Mouse (Mus musculus): ENCODE results near the gene Stk16. TPM values are rescaled to one million over a fixed set of nuclear protein-coding genes. Genes with fewer than 3 reads are reported as not detected.

Gene Stk16
- polyA plus RNA-seq, 1 experiment from 2014 or later = 128 TPM

DNA sequence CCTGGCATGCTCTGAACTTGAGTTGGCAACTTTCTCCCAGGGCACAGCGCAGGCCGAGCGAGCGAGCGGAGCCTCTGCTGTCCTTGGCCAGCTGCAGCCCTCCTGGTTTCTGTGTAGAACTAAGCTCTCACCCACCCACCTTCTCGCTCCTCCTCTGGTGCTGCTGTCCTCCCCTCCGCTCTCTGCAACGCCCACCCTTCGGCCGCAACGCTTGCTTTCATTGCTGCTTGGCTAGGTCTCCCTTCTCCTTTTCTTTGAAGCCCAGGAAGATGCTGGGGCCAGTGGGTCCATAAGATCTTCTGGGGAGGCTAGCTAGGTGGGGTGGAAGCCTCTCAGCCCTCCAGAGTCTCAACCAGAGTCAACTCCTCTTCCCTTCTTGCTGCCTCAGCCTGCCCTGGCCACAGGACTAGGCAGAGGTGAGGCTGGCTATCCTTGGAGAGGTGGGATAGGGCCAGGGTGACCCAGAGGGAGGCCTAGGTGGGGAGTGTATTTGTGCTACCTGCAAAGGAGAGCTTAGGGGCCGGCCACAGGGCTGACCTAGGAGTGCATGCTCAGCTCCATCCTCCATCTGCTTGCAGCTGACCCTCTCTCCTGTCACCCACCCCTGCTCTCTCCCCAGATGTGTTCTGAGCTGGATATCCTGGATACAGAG, 33.7 kb downstream of the Stk16 start:
- ATAC-seq (ENCODE audit: low FRiP score) (peak; percentile 4; the same call in 1 of the 2 replicates), DNase-seq (ENCODE audit: low spot score) (no peak)
- Histone ChIP-seq H3K4me3 (replicated peaks; ENCODE audit: low read length) (no peak overlapping the region), H3K4me1 (replicated peaks; ENCODE audit: control insufficient read depth, insufficient read depth, low read length) (no peaks in the 10 kb centered on the region), H3K27me3 (ENCODE audit: control insufficient read depth, insufficient read depth, low read length) (no peaks in the 10 kb centered on the region), H3K9ac (no peak overlapping the region), H3K4me2 (replicated peaks) (no peak overlapping the region), H3K27ac (no peak overlapping the region), H3K9me3 (ENCODE audit: control insufficient read depth, low read length) (no peaks in the 10 kb centered on the region), H3K36me3 (replicated peaks; ENCODE audit: control insufficient read depth, insufficient read depth) (peaks cover 26% of the 10 kb centered on the region)
- WGBS = 85% methylated on average over 12 of the region's 12 CpGs

- peaks cover 22% of the 10 kb centered on the region for H3K36me3 ChIP-seq (replicated peaks; ENCODE audit: control insufficient read depth, insufficient read depth)
- H3K4me3 ChIP-seq (replicated peaks; ENCODE audit: low read length) = no peak overlapping the region
- H3K4me1 ChIP-seq (replicated peaks; ENCODE audit: control insufficient read depth, insufficient read depth, low read length) = no peaks in the 10 kb centered on the region
- no peak overlapping the region for H3K9ac ChIP-seq
- peak; percentile 64; the same call in 1 of the 2 replicates for ATAC-seq (ENCODE audit: low FRiP score)
- no peak overlapping the region; the same call in 1 of the 2 replicates for H3K27ac ChIP-seq
- 20% methylated on average over 4 of the region's 4 CpGs for WGBS
- H3K4me2 ChIP-seq (replicated peaks) = no peak overlapping the region
- H3K27me3 ChIP-seq (ENCODE audit: control insufficient read depth, insufficient read depth, low read length) = no peaks in the 10 kb centered on the region
- H3K9me3 ChIP-seq (ENCODE audit: control insufficient read depth, low read length) = no peaks in the 10 kb centered on the region
- DNase-seq (ENCODE audit: low spot score) = peak; percentile 70
Observed at GRCm38 (mm10) chr1:75244836-75245235, 34.2 kb downstream of the Stk16 start.

- WGBS = 85% methylated on average over 16 of the region's 16 CpGs
- Histone ChIP-seq H3K4me1 (replicated peaks; ENCODE audit: control insufficient read depth, insufficient read depth, low read length) (0 out of 2 replicates have a peak, but pooled peaks cover 6% of the 10 kb centered on the region), H3K4me3 (replicated peaks; ENCODE audit: low read length) (no peak overlapping the region), H3K27ac (no peak overlapping the region), H3K9ac (no peak overlapping the region; the same call in 1 of the 2 replicates), H3K4me2 (replicated peaks) (no peak overlapping the region), H3K27me3 (ENCODE audit: control insufficient read depth, insufficient read depth, low read length) (no peaks in the 10 kb centered on the region), H3K9me3 (ENCODE audit: control insufficient read depth, low read length) (no peaks in the 10 kb centered on the region), H3K36me3 (replicated peaks; ENCODE audit: control insufficient read depth, insufficient read depth) (peaks cover 6% of the 10 kb centered on the region)
- ATAC-seq (ENCODE audit: low FRiP score) (no peak), DNase-seq (ENCODE audit: low spot score) (no peak)
Observed at GRCm38 (mm10) chr1:75247071-75247930, 36.7 kb downstream of the Stk16 start.

GRCm38 (mm10) chr1:75248041-75248772, 37.6 kb downstream of the Stk16 start:
- Histone ChIP-seq H3K27me3 (ENCODE audit: control insufficient read depth, insufficient read depth, low read length) (no peaks in the 10 kb centered on the region), H3K4me1 (replicated peaks; ENCODE audit: control insufficient read depth, insufficient read depth, low read length) (0 out of 2 replicates have a peak, but pooled peaks cover 6% of the 10 kb centered on the region), H3K4me3 (replicated peaks; ENCODE audit: low read length) (no peak overlapping the region), H3K9me3 (ENCODE audit: control insufficient read depth, low read length) (no peaks in the 10 kb centered on the region), H3K9ac (no peak overlapping the region), H3K4me2 (replicated peaks) (no peak overlapping the region), H3K36me3 (replicated peaks; ENCODE audit: control insufficient read depth, insufficient read depth) (peaks cover 6% of the 10 kb centered on the region), H3K27ac (no peak overlapping the region)
- no peak for DNase-seq (ENCODE audit: low spot score)
- WGBS = 58% methylated on average over 9 of the region's 9 CpGs
- ATAC-seq (ENCODE audit: low FRiP score) = no peak; the same call in 1 of the 2 replicates

GRCm38 (mm10) chr1:75250498-75250897, 39.9 kb downstream of the Stk16 start:
- no peak overlapping the region for H3K4me2 ChIP-seq (replicated peaks)
- no peak overlapping the region for H3K4me3 ChIP-seq (replicated peaks; ENCODE audit: low read length)
- H3K27me3 ChIP-seq (ENCODE audit: control insufficient read depth, insufficient read depth, low read length) = no peaks in the 10 kb centered on the region
- no peak overlapping the region for H3K9ac ChIP-seq
- ATAC-seq (ENCODE audit: low FRiP score) (no peak), DNase-seq (ENCODE audit: low spot score) (no peak)
- WGBS = 67% methylated on average over 3 of the region's 3 CpGs
- no peaks in the 10 kb centered on the region; the same call in 1 of the 2 replicates for H3K36me3 ChIP-seq (replicated peaks; ENCODE audit: control insufficient read depth, insufficient read depth)
- 0 out of 2 replicates have a peak, but pooled peaks cover 6% of the 10 kb centered on the region for H3K4me1 ChIP-seq (replicated peaks; ENCODE audit: control insufficient read depth, insufficient read depth, low read length)
- H3K9me3 ChIP-seq (ENCODE audit: control insufficient read depth, low read length) = no peaks in the 10 kb centered on the region
- no peak overlapping the region for H3K27ac ChIP-seq

- 3% methylated on average over 22 of the region's 22 CpGs for WGBS
- peak; percentile 73 for DNase-seq (ENCODE audit: low spot score)
- H3K4me3 ChIP-seq (replicated peaks; ENCODE audit: low read length) = no peak overlapping the region; the same call in 1 of the 2 replicates
- H3K4me2 ChIP-seq (replicated peaks) = peak overlapping the region; percentile 40
- no peak overlapping the region for H3K27ac ChIP-seq
- H3K9ac ChIP-seq = 0 out of 2 replicates have a peak overlapping the region, but pooled peaks have one; percentile 25
- no peaks in the 10 kb centered on the region for H3K27me3 ChIP-seq (ENCODE audit: control insufficient read depth, insufficient read depth, low read length)
- 0 out of 2 replicates have a peak, but pooled peaks cover 6% of the 10 kb centered on the region for H3K4me1 ChIP-seq (replicated peaks; ENCODE audit: control insufficient read depth, insufficient read depth, low read length)
- H3K36me3 ChIP-seq (replicated peaks; ENCODE audit: control insufficient read depth, insufficient read depth) = no peaks in the 10 kb centered on the region; the same call in 1 of the 2 replicates
- ATAC-seq (ENCODE audit: low FRiP score) = peak; percentile 45
- H3K9me3 ChIP-seq (ENCODE audit: control insufficient read depth, low read length) = no peaks in the 10 kb centered on the region
Observed at GRCm38 (mm10) chr1:75251112-75251970, 40.7 kb downstream of the Stk16 start.

- ATAC-seq (ENCODE audit: low FRiP score) (no peak), DNase-seq (ENCODE audit: low spot score) (no peak)
- H3K9ac ChIP-seq = no peak overlapping the region
- no peaks in the 10 kb centered on the region for H3K9me3 ChIP-seq (ENCODE audit: control insufficient read depth, low read length)
- no peak overlapping the region for H3K4me2 ChIP-seq (replicated peaks)
- no peaks in the 10 kb centered on the region for H3K36me3 ChIP-seq (replicated peaks; ENCODE audit: control insufficient read depth, insufficient read depth)
- no peaks in the 10 kb centered on the region for H3K27me3 ChIP-seq (ENCODE audit: control insufficient read depth, insufficient read depth, low read length)
- no peak overlapping the region for H3K27ac ChIP-seq
- no peak overlapping the region for H3K4me3 ChIP-seq (replicated peaks; ENCODE audit: low read length)
- WGBS = 73% methylated on average over 13 of the region's 13 CpGs
- H3K4me1 ChIP-seq (replicated peaks; ENCODE audit: control insufficient read depth, insufficient read depth, low read length) = 0 out of 2 replicates have a peak, but pooled peaks cover 6% of the 10 kb centered on the region
Observed at GRCm38 (mm10) chr1:75252308-75252707, 41.7 kb downstream of the Stk16 start.

DNA sequence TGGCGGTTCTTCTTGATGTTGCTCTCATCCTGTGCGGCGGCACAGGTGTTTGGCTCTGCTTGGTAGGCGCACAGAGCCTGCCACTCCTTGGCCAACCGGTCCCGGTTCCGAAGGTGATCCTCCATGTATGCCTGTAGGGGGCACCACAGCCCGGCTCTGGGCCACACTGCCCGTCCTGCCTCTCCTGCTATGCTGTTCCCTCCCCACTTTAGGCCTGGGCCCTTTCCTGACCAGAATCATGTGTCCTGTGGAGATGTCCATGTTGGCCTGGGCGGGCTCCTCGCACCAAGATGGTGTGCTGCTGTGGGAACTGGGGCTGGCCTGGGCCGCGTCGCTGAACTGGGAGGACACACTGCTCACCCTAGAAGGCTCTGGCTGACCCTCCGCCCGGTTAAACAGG, 42.4 kb downstream of the Stk16 start:
- WGBS = 73% methylated on average over 16 of the region's 16 CpGs
- Histone ChIP-seq H3K4me1 (replicated peaks; ENCODE audit: control insufficient read depth, insufficient read depth, low read length) (0 out of 2 replicates have a peak, but pooled peaks cover 6% of the 10 kb centered on the region), H3K27ac (no peak overlapping the region), H3K4me2 (replicated peaks) (no peak overlapping the region), H3K9ac (no peak overlapping the region), H3K36me3 (replicated peaks; ENCODE audit: control insufficient read depth, insufficient read depth) (no peaks in the 10 kb centered on the region), H3K27me3 (ENCODE audit: control insufficient read depth, insufficient read depth, low read length) (no peaks in the 10 kb centered on the region), H3K4me3 (replicated peaks; ENCODE audit: low read length) (no peak overlapping the region), H3K9me3 (ENCODE audit: control insufficient read depth, low read length) (no peaks in the 10 kb centered on the region)
- DNase-seq (ENCODE audit: low spot score) (no peak), ATAC-seq (ENCODE audit: low FRiP score) (no peak)

All from hindbrain, embryonic 14.5 days (tissue).